Mouse (Mus musculus) lung, postnatal 0 days (tissue): Measurements from ENCODE around the gene Pou2f3.

Source experiments
- CTCF ChIP-seq: IDR thresholded peaks from 2 replicates; pipeline ENCODE4 v1.5.1; 2016; ENCODE audit warnings: antibody characterized with exemption, mild to moderate bottlenecking
- EP300 ChIP-seq: IDR thresholded peaks from 2 replicates; pipeline ENCODE4 v1.6.1; 2016; ENCODE audit warnings: antibody characterized with exemption, mild to moderate bottlenecking, control low read depth

DNA sequence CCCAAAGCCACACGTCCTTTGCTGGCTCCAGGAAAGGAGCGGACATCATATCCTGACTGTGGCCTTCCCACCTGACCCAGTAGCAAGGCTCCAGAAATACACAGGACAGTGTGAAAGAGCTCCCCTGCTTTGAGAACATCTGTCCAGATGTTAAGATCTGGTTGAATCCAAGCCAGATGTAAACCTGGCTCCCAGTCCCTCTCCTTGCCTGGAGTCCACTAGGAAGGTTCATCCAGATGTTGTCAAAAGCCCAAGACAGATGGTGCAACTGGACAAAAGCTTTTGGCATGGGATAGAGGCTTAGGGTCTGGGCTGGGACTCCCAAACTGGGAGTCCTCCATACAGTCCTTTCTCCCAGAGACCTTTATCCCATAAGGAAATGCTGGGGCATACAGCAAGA lies 18.6 kb upstream of the Pou2f3 start:
- TF ChIP-seq EP300 = no peak
- TF ChIP-seq CTCF = no peak
